Mouse (Mus musculus) left cerebral cortex, postnatal 14 days (tissue): ENCODE data around the gene Zmiz1. TPM values are rescaled to one million over a fixed set of nuclear protein-coding genes. Genes with fewer than 3 reads are reported as not detected.

Experiments used
- DNase-seq, 2 experiments: peaks; one replicate each; pipeline ENCODE4 v3.0.0; 2021 to 2022; ENCODE audit warnings: low spot score in 2 of 2, mixed read lengths in 1 of 2
- intact Hi-C: fragments of 180-260 bp; cut with DNase I; formaldehyde crosslinking; loops from one replicate; pipeline ENCODE4 v1.15.1; 2025
- microRNA-seq, 2 experiments: library from miRNA; unstranded; fragments of <30 nt; microRNA quantifications; one replicate each; pipeline ENCODE4 v1.2.0; 2022
- total RNA-seq, 2 experiments: library from RNA; stranded (reverse); gene quantifications; 2 replicates each; pipeline ENCODE4 v1.2.3; 2021

Zmiz1 gene
- total RNA-seq, 2 experiments from 2014 or later = 86.2 to 98.9 TPM

- no peak for DNase-seq
- intact Hi-C loops = no loop called here
These were observed 228.3 kb downstream of the Zmiz1 start for GRCm38 (mm10) chr14:25686983-25687901.

GRCm38 (mm10) chr14:25693271-25693887 is 234.4 kb downstream of the Zmiz1 start:
- intact Hi-C loops = no loop called here
- no peak for DNase-seq

GRCm38 (mm10) chr14:25693888-25694568 is 235.0 kb downstream of the Zmiz1 start, which contains the start of gene Ppif:
Ppif (plus strand) TSS chr14:25694154.
- intact Hi-C loops = no loop called here
- DNase-seq = peak; percentile 95 to 96

- no peak for DNase-seq
- intact Hi-C loops = no loop called here
These were observed 235.5 kb downstream of the Zmiz1 start for GRCm38 (mm10) chr14:25694569-25694897.

- intact Hi-C loops = no loop called here
- no peak for DNase-seq
These were observed 236.1 kb downstream of the Zmiz1 start for GRCm38 (mm10) chr14:25695059-25695458.

- intact Hi-C loops = no loop called here
- DNase-seq = no peak
These were observed 237.4 kb downstream of the Zmiz1 start for GRCm38 (mm10) chr14:25696356-25696755.

GRCm38 (mm10) chr14:25701986-25702385 is 243.0 kb downstream of the Zmiz1 start:
- DNase-seq = peak; percentile 41 to 62
- intact Hi-C loops = loop anchor here (5.0 kb wide), 1 partner anchor 1205 kb away; no protein-coding TSS in a partner anchor

GRCm38 (mm10) chr14:25707691-25708181 is 248.8 kb downstream of the Zmiz1 start:
- intact Hi-C loops = loop anchor here (5.0 kb wide), 1 partner anchor 95 kb away; no protein-coding TSS in a partner anchor
- DNase-seq = peak; percentile 80 to 91

GRCm38 (mm10) chr14:25708451-25708850 is 249.5 kb downstream of the Zmiz1 start:
- intact Hi-C loops = loop anchor here (5.0 kb wide), 1 partner anchor 94 kb away; no protein-coding TSS in a partner anchor
- no peak for DNase-seq

- intact Hi-C loops = loop anchor here (5.0 kb wide), 1 partner anchor 93 kb away; no protein-coding TSS in a partner anchor
- DNase-seq = no peak
These were observed 249.9 kb downstream of the Zmiz1 start for GRCm38 (mm10) chr14:25708917-25709316.

- intact Hi-C loops = no loop called here
- no peak for DNase-seq
These were observed 251.1 kb downstream of the Zmiz1 start for GRCm38 (mm10) chr14:25710073-25710472.

- DNase-seq = no peak
- intact Hi-C loops = no loop called here
These were observed 251.7 kb downstream of the Zmiz1 start for GRCm38 (mm10) chr14:25710681-25711080.

- no peak for DNase-seq
- intact Hi-C loops = no loop called here
These were observed 252.2 kb downstream of the Zmiz1 start for GRCm38 (mm10) chr14:25711177-25711576.

GRCm38 (mm10) chr14:25711602-25712001 is 252.6 kb downstream of the Zmiz1 start:
- DNase-seq = no peak
- intact Hi-C loops = no loop called here

- intact Hi-C loops = no loop called here
- peak; percentile 50 to 55 for DNase-seq
These were observed 254.5 kb downstream of the Zmiz1 start for GRCm38 (mm10) chr14:25713443-25713842.

Small RNA genes within 50 kb of the gene (microRNA-seq; reads per million reads assigned to microRNA genes)
- 0.26 to 0.34 reads per million in 2 experiments for gene Mir3075

Other genes starting within 250 kb of the Zmiz1 start
- gene Ppif, start 235.0 kb downstream of the Zmiz1 start, total RNA-seq = 10 to 100 TPM; 23.5 to 25.2 TPM